15 mouse cellular contexts compared by ENCODE assay signal in genomic region chr14:120371174-120371573, GRCm38 (mm10).
"Had no signal": no experiment of that assay in that cellular context is flagged by ENCODE, and none has a peak within 500 bp of the region (broad histone marks: within the 10 kb centered on the region; RNA-seq: fewer than 3 reads in every experiment).

No protein-coding gene starts in this region.

- H3K27ac ChIP-seq: limb, embryonic 10.5 days; liver, embryonic 15.5 days; macrophage; midbrain, embryonic 12.5 days; neural tube, embryonic 13.5 days had no signal

- DNase-seq: kidney, postnatal 25 days; layer of hippocampus, adult 9-11 months; lung, embryonic 14.5 days; lung, postnatal 14 days; retina, postnatal 1 day; right cerebral cortex, postnatal 4 days; spleen, adult 18-20 months; thymus, adult 2 months; thymus, postnatal 36 days had no signal

- ATAC-seq: midbrain, embryonic 16.5 days had no signal

- H3K4me3 ChIP-seq: limb, embryonic 10.5 days; liver, embryonic 15.5 days; midbrain, embryonic 12.5 days; neural tube, embryonic 13.5 days had no signal
